Mouse (Mus musculus): ENCODE results near the gene Hist1h2ae.
"Not testable (repeated sequence)": the region's sequence is repeated elsewhere in the genome, so short reads cannot be mapped to it uniquely, and the experiment has no call there.

Gene Hist1h2ae

DNA sequence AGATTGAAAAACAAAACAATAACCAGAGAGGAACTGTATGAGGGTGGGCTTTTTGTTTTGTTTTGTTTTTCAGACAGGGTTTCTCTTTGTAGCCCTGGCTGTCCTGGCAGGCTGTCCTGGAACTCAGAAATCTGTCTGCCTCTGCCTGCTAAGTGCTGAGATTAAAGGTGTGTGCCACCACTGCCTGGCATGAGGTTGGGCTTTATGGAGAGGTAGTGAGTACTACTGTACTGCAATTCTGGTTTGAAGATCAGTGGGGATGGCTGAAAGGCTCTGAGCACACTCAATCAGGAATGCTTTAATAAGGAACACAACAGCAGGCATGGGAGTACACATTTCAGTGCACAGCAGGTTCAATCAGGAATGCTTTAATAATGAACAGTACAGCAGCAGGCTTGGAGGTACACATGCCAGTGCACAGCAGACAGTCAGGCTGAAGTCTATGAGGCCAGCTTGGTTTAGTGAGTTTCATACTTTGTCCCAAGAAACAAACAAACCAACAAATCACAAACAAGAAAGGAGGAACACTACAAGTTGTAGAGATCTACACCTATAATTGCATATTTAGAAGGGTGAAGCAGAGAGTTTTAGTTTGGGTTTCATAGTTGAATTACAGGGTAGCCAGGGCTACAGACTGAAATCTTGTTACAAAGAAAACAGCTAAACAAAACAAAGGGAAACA, 12.5 kb upstream of the Hist1h2ae start:
- no peak for DNase-seq (ENCODE audit: low spot score)

DNA sequence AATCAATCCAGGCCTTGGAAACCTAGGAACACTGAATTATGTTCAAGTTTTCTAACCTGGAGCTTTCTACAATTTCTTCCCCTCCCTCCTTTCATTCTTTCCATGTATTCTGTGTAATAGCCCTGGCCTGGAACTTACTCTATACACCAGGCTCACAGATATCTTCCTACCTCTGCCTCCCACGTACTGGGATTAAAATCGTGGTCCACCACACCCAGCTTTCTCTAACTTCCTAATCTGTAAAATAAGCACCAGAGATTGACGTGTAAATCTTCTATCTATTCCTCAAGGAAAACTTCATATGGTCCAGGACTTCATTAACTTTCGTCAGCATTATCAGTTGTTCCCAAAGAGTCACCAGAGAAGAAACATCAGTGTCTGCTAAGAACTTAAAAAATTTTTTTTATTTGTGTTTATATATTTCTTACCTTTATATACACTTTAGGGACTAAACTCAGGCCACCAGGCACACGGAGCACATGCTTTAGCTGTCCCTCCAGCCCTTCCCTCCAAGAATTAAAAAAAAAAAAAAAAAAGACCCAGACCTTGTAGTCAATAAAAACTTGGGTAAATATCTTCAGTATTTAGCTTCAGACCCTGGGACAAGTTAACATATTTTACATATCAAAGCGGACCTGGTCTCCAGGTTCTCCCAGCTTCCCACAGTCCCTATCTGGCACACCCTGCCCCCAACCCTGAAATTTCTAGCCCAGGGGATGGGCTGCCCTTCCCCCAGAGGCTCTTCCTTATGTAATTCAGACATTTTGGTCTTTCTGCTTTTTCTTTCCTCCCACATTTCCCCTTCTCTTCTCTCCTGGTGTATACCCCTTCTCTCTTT, 11.4 kb upstream of the Hist1h2ae start:
- no peak for DNase-seq (ENCODE audit: low spot score)

GRCm38 (mm10) chr13:23581408-23582218, 10.6 kb upstream of the Hist1h2ae start, which contains the start of gene Hist1h4d:
Hist1h4d (plus strand) TSS chr13:23581598.
- DNase-seq (ENCODE audit: low spot score) = peak; percentile 99

DNA sequence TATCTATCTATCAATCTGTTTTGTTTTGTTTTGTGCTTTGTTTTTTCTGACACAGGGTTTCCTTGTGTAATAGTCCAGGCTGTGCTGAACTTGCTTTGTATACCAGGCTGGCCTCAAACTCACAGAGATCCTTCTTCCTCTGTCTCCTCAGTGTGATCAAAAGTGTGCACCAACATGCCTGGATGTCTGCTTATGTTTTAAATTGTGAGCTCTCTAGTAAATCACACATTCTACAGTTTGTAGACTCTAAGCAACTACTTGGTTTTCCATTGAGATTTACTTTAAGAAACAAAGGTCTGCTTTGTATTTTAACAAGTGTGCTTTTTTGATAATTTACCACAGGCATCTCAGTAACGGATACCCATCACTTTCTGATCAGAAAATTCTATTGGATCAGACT, 6.8 kb upstream of the Hist1h2ae start:
- no peak for DNase-seq (ENCODE audit: low spot score)

DNA sequence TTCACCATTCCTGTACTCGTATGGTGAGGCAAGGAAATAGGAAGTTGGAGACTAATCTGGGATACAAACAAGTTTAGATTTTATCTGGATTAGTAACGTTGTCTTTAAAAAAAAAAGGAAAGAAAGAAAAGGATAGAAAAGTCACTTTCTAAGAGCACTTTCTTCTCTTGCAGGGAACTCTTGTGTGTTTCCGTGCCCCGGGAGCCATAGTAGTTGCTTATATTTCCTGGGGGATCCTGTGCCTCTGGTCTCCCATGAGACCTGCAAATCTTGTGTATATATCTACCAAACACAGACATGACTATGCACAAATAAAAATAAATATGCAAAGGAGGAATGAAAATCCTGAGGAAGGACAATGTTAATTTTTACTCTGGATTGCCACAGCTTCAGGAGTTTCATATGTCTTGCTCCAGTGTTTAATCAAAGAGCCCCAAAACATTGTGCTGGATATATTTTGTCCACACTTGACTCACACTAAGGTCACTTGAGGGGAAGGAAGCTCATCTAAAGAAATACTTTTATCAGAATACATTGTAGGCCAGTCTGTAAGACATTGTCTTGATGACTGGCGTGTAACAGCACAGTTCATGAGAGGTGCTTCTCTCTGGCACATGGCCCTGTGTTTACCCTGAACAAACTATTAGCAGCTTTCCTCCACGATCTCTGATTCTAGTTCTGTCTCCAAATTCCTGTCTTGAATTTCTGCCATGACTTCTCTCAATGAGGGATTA, 6.1 kb upstream of the Hist1h2ae start:
- no peak for DNase-seq (ENCODE audit: low spot score)

- DNase-seq (ENCODE audit: low spot score) = no peak
Measured at GRCm38 (mm10) chr13:23576351-23576881, 5.4 kb upstream of the Hist1h2ae start.

DNA sequence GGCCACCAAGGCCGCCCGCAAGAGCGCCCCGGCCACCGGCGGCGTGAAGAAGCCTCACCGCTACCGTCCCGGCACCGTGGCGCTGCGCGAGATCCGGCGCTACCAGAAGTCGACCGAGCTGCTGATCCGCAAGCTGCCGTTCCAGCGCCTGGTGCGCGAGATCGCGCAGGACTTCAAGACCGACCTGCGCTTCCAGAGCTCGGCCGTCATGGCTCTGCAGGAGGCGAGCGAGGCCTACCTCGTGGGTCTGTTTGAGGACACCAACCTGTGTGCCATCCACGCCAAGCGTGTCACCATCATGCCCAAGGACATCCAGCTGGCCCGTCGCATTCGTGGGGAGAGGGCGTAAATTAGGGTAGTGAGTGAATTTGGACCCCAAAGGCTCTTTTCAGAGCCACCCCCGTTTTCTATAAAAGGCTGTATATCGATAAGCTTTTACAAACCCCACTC, 4.9 kb upstream of the Hist1h2ae start:
- DNase-seq (ENCODE audit: low spot score) = not testable (repeated sequence)

- DNase-seq (ENCODE audit: low spot score) = no peak
Measured at GRCm38 (mm10) chr13:23575271-23575851, 4.3 kb upstream of the Hist1h2ae start, which contains the start of gene Hist1h3d. Hist1h3d (plus strand) TSS chr13:23575763.

DNA sequence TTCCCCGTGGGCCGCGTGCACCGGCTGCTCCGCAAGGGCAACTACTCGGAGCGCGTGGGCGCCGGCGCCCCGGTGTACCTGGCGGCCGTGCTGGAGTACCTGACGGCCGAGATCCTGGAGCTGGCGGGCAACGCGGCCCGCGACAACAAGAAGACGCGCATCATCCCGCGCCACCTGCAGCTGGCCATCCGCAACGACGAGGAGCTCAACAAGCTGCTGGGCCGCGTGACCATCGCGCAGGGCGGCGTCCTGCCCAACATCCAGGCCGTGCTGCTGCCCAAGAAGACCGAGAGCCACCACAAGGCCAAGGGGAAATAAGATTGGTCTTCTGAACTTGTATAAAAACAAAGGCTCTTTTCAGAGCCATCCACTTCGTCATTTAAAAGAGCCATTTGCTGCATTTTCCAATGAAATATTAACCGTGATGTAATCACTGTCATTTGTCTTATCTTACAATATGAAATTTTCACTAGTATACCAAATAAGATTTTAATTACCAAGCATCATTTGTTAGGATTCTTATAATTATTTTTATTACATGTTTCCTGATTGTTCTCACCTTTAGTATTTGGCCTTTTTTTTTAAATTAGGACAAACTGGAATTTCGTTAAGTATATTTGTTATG, 3.6 kb upstream of the Hist1h2ae start:
- DNase-seq (ENCODE audit: low spot score) = not testable (repeated sequence)

DNA sequence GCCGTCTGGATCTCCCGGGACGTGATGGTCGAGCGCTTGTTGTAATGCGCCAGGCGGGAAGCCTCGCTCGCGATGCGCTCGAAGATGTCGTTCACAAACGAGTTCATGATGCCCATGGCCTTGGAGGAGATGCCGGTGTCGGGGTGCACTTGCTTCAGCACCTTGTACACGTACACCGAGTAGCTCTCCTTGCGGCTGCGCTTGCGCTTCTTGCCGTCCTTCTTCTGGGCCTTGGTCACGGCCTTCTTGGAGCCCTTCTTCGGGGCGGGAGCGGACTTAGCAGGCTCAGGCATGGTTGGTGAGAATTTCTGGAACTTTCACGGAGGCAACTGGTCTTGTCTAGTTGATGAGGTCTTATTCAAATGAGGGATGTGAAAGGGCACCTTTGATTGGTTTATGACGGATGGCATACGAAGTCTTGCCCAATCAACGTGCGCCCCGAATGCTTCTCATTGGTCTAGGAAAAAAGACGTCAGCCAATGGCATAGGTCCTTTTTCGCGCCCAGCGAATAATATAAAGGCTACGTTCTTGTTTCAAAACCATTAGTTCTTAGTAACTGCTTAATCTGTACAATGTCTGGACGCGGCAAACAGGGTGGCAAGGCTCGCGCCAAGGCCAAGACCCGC, 3.0 kb upstream of the Hist1h2ae start, which contains the start of the genes Hist1h2bf and Hist1h2ad:
Gene Hist1h2bf (minus strand): TSS at position 299 of the 627 bp plus-strand sequence.
Gene Hist1h2ad (plus strand): TSS at position 484 of the 627 bp plus-strand sequence.
- peak; percentile 72 for DNase-seq (ENCODE audit: low spot score)

DNA sequence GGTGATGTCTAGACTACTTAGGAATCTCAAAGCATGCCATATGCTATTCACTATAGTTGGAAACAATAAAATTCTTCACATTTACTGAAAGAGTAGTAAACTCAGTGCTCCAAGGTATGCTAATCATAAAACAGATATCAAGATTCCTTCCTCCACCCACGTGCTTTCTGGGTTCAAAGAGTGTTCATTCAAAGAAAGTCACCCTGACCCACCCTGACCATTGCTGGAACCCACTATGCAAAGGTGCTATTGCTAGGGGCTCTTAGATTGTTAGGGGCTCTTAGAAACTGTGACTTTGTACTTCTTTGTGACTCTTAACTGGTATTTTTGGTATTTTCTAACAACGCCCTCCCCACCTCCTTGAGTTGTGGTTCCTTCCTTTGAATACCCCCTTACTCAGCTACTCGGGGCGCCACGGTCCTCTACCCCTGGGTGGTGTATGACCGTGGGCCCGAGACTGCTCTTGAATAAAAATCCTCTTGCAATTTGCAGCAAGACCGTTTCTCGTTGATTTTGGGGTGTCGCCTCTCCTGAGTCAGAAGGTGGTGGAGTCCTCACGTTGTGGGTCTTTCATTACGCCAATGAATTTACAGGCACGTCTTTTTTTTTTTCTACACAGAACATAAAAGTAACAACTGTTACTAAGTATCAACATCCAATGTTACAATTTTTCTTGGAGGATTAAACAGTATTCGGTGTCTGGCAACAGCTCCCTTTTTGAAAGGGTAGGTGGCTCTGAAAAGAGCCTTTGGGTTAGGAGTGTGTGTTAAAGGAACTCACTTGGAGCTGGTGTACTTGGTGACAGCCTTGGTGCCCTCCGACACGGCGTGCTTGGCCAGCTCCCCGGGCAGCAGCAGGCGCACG, 2.2 kb upstream of the Hist1h2ae start:
- not testable (repeated sequence) for DNase-seq (ENCODE audit: low spot score)

- DNase-seq (ENCODE audit: low spot score) = no peak
Measured at GRCm38 (mm10) chr13:23572218-23573033, 1.4 kb upstream of the Hist1h2ae start.

GRCm38 (mm10) chr13:23571504-23572217, 641 bp upstream of the Hist1h2ae start:
- DNase-seq (ENCODE audit: low spot score) = not testable (repeated sequence)

DNA sequence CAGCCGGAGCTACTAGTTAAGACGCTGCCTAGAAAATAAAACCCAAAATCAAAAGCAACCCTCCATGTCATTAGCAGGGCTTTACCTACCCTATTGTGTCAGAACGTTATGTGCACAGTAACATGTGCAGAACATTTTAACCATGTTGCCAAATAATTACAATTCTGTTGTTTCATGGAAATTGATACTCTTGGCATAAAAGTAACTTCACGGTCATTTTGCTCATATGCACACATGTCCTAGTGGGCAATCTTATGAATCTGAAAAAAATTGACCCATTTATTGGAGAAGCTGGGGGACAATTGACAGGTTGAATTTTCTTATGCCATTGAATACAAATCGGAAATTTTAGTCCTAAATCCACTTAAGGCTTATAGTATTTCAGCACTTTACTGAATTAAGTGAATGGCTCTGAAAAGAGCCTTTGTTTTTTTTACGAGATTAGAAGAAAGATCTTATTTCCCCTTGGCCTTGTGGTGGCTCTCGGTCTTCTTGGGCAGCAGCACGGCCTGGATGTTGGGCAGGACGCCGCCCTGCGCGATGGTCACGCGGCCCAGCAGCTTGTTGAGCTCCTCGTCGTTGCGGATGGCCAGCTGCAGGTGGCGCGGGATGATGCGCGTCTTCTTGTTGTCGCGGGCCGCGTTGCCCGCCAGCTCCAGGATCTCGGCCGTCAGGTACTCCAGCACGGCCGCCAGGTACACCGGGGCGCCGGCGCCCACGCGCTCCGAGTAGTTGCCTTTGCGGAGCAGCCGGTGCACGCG, 579 bp downstream of the Hist1h2ae start:
- not testable (repeated sequence) for DNase-seq (ENCODE audit: low spot score)

GRCm38 (mm10) chr13:23564482-23564881, 6.5 kb downstream of the Hist1h2ae start:
- DNase-seq (ENCODE audit: low spot score) = no peak

- no peak for DNase-seq (ENCODE audit: low spot score)
Measured at GRCm38 (mm10) chr13:23562699-23563462, 8.1 kb downstream of the Hist1h2ae start.
